Comparison of ENCODE assay signal across 17 mouse cellular contexts in the genomic region with DNA sequence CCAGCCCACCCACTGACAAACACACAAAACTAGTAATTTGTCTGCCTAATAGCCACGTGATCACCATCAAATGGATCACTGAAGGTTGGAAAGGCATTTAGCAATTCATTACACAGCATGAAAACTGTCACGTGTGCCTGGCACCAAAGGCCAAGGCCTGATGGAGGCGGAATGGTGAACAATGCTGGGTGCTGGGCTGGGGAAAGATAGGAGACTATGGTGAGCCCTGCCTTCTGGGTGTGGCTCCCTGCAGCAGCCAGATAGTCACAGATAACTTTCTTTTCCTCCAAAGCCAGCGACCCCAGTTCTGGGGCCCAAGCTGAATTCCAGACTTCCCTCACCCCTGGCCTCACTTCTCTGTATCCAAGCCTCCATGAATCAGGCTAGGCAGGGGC. TPM values are rescaled to one million over a fixed set of nuclear protein-coding genes. Genes with fewer than 3 reads are reported as not detected.
A peak's percentile ranks its signal among the peaks of the same experiment; 100 is the strongest.
DNase-seq lines count a peak whose midpoint lies in the region; ATAC-seq and TF ChIP-seq lines count a peak whose summit lies in the region.
"Had no signal": no experiment of that assay in that cellular context is flagged by ENCODE, and none has a peak within 500 bp of the region (broad histone marks: within the 10 kb centered on the region; RNA-seq: fewer than 3 reads in every experiment).

No protein-coding gene starts in this region.

- peaks cover 32% of the 10 kb centered on the region for H3K27me3 ChIP-seq in hindbrain, embryonic 10.5 days (ENCODE audit: insufficient read depth, poor library complexity, severe bottlenecking)
- peaks cover 25% of the 10 kb centered on the region for H3K27me3 ChIP-seq in hindbrain, embryonic 13.5 days
- H3K27me3 ChIP-seq in liver, embryonic 11.5 days (replicated peaks; ENCODE audit: control insufficient read depth, insufficient read depth, low read length) = peaks cover 13% of the 10 kb centered on the region
- H3K27me3 ChIP-seq in stomach, postnatal 0 days (ENCODE audit: control insufficient read depth, insufficient read depth, low read length) = no peaks in the 10 kb centered on the region

- H3K9me3 ChIP-seq in hindbrain, embryonic 10.5 days = no peaks in the 10 kb centered on the region
- no peaks in the 10 kb centered on the region for H3K9me3 ChIP-seq in hindbrain, embryonic 13.5 days
- H3K9me3 ChIP-seq in liver, embryonic 11.5 days (ENCODE audit: control insufficient read depth, low read length) = no peaks in the 10 kb centered on the region
- H3K9me3 ChIP-seq in stomach, postnatal 0 days (ENCODE audit: control insufficient read depth, low read length) = no peaks in the 10 kb centered on the region
- H3K9me3 ChIP-seq: limb, embryonic 13.5 days had no signal

- no peak for TF ChIP-seq EP300 in stomach, postnatal 0 days (optimal IDR thresholded peaks at IDR 0.05)

- no peak for TF ChIP-seq CTCF in stomach, postnatal 0 days (IDR thresholded peaks at IDR 0.05; ENCODE audit: low read depth)

- WGBS in hindbrain, embryonic 10.5 days = 44% methylated on average over 4 of the region's 4 CpGs
- WGBS in hindbrain, embryonic 13.5 days = 29% methylated on average over 4 of the region's 4 CpGs
- 26% methylated on average over 4 of the region's 4 CpGs for WGBS in liver, embryonic 11.5 days
- WGBS in stomach, postnatal 0 days = 32% methylated on average over 4 of the region's 4 CpGs

- H3K4me3 ChIP-seq in hindbrain, embryonic 10.5 days = no peak overlapping the region
- H3K4me3 ChIP-seq in hindbrain, embryonic 13.5 days = no peak overlapping the region
- H3K4me3 ChIP-seq in liver, embryonic 11.5 days (ENCODE audit: low read depth, low read length) = no peak overlapping the region
- H3K4me3 ChIP-seq in stomach, postnatal 0 days (ENCODE audit: low read depth, low read length) = no peak overlapping the region
- H3K4me3 ChIP-seq: limb, embryonic 13.5 days; myocyte had no signal

- no peak overlapping the region for H3K9ac ChIP-seq in hindbrain, embryonic 13.5 days
- peak overlapping the region; percentile 37 for H3K9ac ChIP-seq in liver, embryonic 11.5 days (ENCODE audit: low read depth, low read length)
- H3K9ac ChIP-seq in stomach, postnatal 0 days (ENCODE audit: low read length) = no peak overlapping the region
- H3K9ac ChIP-seq: limb, embryonic 13.5 days had no signal

- DNase-seq in hindbrain, embryonic 10.5 days (ENCODE audit: low spot score) = no peak
- peak; percentile 68 for DNase-seq in c-Kit-positive CD71-positive TER-119-negative erythroid progenitor cells, embryonic 14.5 days (ENCODE audit: low read depth)
- peak; percentile 58 for DNase-seq in liver, embryonic 11.5 days (ENCODE audit: low spot score)
- peak; percentile 48 for DNase-seq in stomach, postnatal 0 days (ENCODE audit: low spot score)
- DNase-seq in cerebellum, postnatal 4 days (ENCODE audit: low spot score in 2 of 2) = no peak
- no peak for DNase-seq in spleen, postnatal 14 days (ENCODE audit: low spot score in 2 of 2)
- DNase-seq in ovary, adult 18-20 months (ENCODE audit: low spot score) = no peak
- DNase-seq: cerebellum, adult 2 months; heart, adult 11 months; kidney, adult 9 months; lung, postnatal 4 days; spleen, adult 18-20 months; thymus, postnatal 14 days had no signal

- peaks cover 26% of the 10 kb centered on the region for H3K4me1 ChIP-seq in hindbrain, embryonic 10.5 days (replicated peaks)
- peaks cover 7% of the 10 kb centered on the region; the same call in 1 of the 2 replicates for H3K4me1 ChIP-seq in hindbrain, embryonic 13.5 days (replicated peaks)
- peaks cover 34% of the 10 kb centered on the region for H3K4me1 ChIP-seq in liver, embryonic 11.5 days (replicated peaks; ENCODE audit: control insufficient read depth, insufficient read depth, low read length)
- no peaks in the 10 kb centered on the region for H3K4me1 ChIP-seq in stomach, postnatal 0 days (replicated peaks; ENCODE audit: control insufficient read depth, insufficient read depth)
- H3K4me1 ChIP-seq: limb, embryonic 13.5 days had no signal

- no peaks in the 10 kb centered on the region for H3K36me3 ChIP-seq in hindbrain, embryonic 10.5 days
- no peaks in the 10 kb centered on the region for H3K36me3 ChIP-seq in hindbrain, embryonic 13.5 days
- no peaks in the 10 kb centered on the region for H3K36me3 ChIP-seq in liver, embryonic 11.5 days (ENCODE audit: control insufficient read depth, insufficient read depth, low read length)
- no peaks in the 10 kb centered on the region for H3K36me3 ChIP-seq in stomach, postnatal 0 days (ENCODE audit: control insufficient read depth, insufficient read depth, low read length)
- H3K36me3 ChIP-seq: limb, embryonic 13.5 days had no signal

- peak overlapping the region; percentile 50; the same call in 1 of the 2 replicates for H3K27ac ChIP-seq in hindbrain, embryonic 10.5 days
- H3K27ac ChIP-seq in hindbrain, embryonic 13.5 days = no peak overlapping the region
- peak overlapping the region; percentile 93 for H3K27ac ChIP-seq in liver, embryonic 11.5 days (ENCODE audit: low read depth, low read length)
- H3K27ac ChIP-seq in stomach, postnatal 0 days (replicated peaks) = no peak overlapping the region
- H3K27ac ChIP-seq: limb, embryonic 13.5 days had no signal

- H3K4me2 ChIP-seq in hindbrain, embryonic 13.5 days = no peak overlapping the region
- H3K4me2 ChIP-seq in liver, embryonic 11.5 days = peak overlapping the region; percentile 38
- no peak overlapping the region for H3K4me2 ChIP-seq in stomach, postnatal 0 days (replicated peaks; ENCODE audit: low read depth)
- H3K4me2 ChIP-seq: limb, embryonic 13.5 days had no signal

- ATAC-seq in hindbrain, embryonic 13.5 days (ENCODE audit: low FRiP score) = no peak
- ATAC-seq in liver, embryonic 11.5 days (replicated peaks; ENCODE audit: low FRiP score) = peak; percentile 89
- ATAC-seq in stomach, postnatal 0 days (ENCODE audit: low FRiP score, low TSS enrichment) = peak; percentile 64
- ATAC-seq: activated CD4-positive, CD25-positive, alpha-beta regulatory T cell, adult 4 months had no signal

RNA-seq across cellular contexts. Expression of a gene that starts 19.9 kb away (rescaled TPM):
- polyA plus RNA-seq in hindbrain, embryonic 10.5 days (2016; fragmentation: Nextera tagmentation; extraction: Ambion mirVana) = 7.4 and 12.9 TPM in 2 replicates
- 5.0 and 5.9 TPM in 2 replicates for polyA plus RNA-seq in hindbrain, embryonic 13.5 days (2015; fragmentation: Nextera tagmentation; extraction: Ambion mirVana)
- polyA plus RNA-seq in liver, embryonic 11.5 days (2014; fragmentation: Nextera tagmentation; extraction: Ambion mirVana) = 10.2 and 13.2 TPM in 2 replicates
- polyA plus RNA-seq in stomach, postnatal 0 days (2015; fragmentation: Nextera tagmentation; extraction: Ambion mirVana) = 32.4 and 41.6 TPM in 2 replicates

Comparison
In these comparisons a context has a peak if more than half of its experiments do, and no peak if none do; other contexts are left out.
1. H3K27ac ChIP-seq: peak in hindbrain, embryonic 10.5 days (single experiment) and liver, embryonic 11.5 days (single experiment); none in hindbrain, embryonic 13.5 days (single experiment) and stomach, postnatal 0 days (single experiment).
2. DNase-seq: peak in c-Kit-positive CD71-positive TER-119-negative erythroid progenitor cells, embryonic 14.5 days (single experiment), liver, embryonic 11.5 days (single experiment) and stomach, postnatal 0 days (single experiment); none in hindbrain, embryonic 10.5 days (single experiment), cerebellum, postnatal 4 days (0 of 2), spleen, postnatal 14 days (0 of 2) and ovary, adult 18-20 months (single experiment).